Mouse (Mus musculus) liver, adult 2 months (tissue): ENCODE data around the gene Med29. TPM values are rescaled to one million over a fixed set of nuclear protein-coding genes. Genes with fewer than 3 reads are reported as not detected.
A peak's percentile ranks its signal among the peaks of the same experiment; 100 is the strongest.

Experiments
- DNase-seq: peaks from one replicate; pipeline ENCODE4 v3.0.0-alpha.2; 2011; ENCODE audit warnings: low read depth, low spot score; ENCODE audit errors: extremely low read depth
- H3K27ac ChIP-seq: fragments of 200-500 bp; replicated peaks from 2 replicates; pipeline ENCODE4 v1.5.1; 2012; ENCODE audit warnings: low read depth, mild to moderate bottlenecking, control low read depth, inconsistent platforms, low read length; ENCODE audit not compliant: insufficient read depth
- H3K27me3 ChIP-seq: fragments of 200-500 bp; 2 replicates; pipeline ENCODE4 v1.6.1; 2012; ENCODE audit warnings: mild to moderate bottlenecking, moderate library complexity, low read length, inconsistent platforms; ENCODE audit not compliant: control insufficient read depth, insufficient read depth
- H3K36me3 ChIP-seq: fragments of 200-500 bp; 2 replicates; pipeline ENCODE4 v1.6.1; 2012; ENCODE audit warnings: low read length, inconsistent platforms; ENCODE audit not compliant: control insufficient read depth, insufficient read depth
- H3K4me1 ChIP-seq: fragments of 200-500 bp; 2 replicates; pipeline ENCODE4 v1.6.1; 2011; ENCODE audit warnings: low read length; ENCODE audit not compliant: control insufficient read depth, insufficient read depth
- H3K4me3 ChIP-seq: fragments of 200-500 bp; 2 replicates; pipeline ENCODE4 v1.5.1; 2011; ENCODE audit warnings: low read depth, mild to moderate bottlenecking, control low read depth, low read length, moderate library complexity; ENCODE audit not compliant: insufficient read depth
- H3K79me2 ChIP-seq: fragments of 200-500 bp; 2 replicates; pipeline ENCODE4 v1.6.1; 2012; ENCODE audit warnings: inconsistent platforms, mild to moderate bottlenecking, low read length, moderate library complexity; ENCODE audit not compliant: control insufficient read depth, insufficient read depth
- H3K9ac ChIP-seq: fragments of 200-500 bp; 2 replicates; pipeline ENCODE4 v1.6.1; 2012; ENCODE audit warnings: low read depth, mild to moderate bottlenecking, control low read depth, inconsistent platforms, low read length
- CTCF ChIP-seq: fragments of 200-500 bp; IDR thresholded peaks from 2 replicates; pipeline ENCODE4 v1.5.1; 2011; ENCODE audit warnings: low read depth, low read length, control low read depth
- POLR2A ChIP-seq: fragments of 200-500 bp; IDR thresholded peaks from 2 replicates; pipeline ENCODE4 v1.6.1; 2011; ENCODE audit warnings: low read length, control low read depth; ENCODE audit not compliant: insufficient read depth; ENCODE audit errors: extremely low read depth
- WGBS: fragments of 180-500 bp; shearing (Covaris S2); methylation state at CpG from one replicate; pipeline ENCODE4 v1.1.7; 2018; 5-methylcytosine and 5-hydroxymethylcytosine counted together
- polyA plus RNA-seq: library from polyadenylated mRNA; depleted of rRNA; stranded (reverse); fragments of >200 nt; gene quantifications from 2 replicates; pipeline ENCODE4 v1.2.3, GENCODE M21; 2012
- total RNA-seq: library from RNA; depleted of rRNA; stranded (reverse); fragments of >200 nt; gene quantifications from 2 replicates; pipeline ENCODE4 v1.2.3, GENCODE M21; 2014

Gene Med29
- total and polyA plus RNA-seq, 2 experiments, result 13.4 to 49.2 TPM

GRCm38 (mm10) chr7:28354113-28354581 is 38.4 kb downstream of the Med29 start:
- H3K27ac ChIP-seq, result peak overlapping the region; percentile 41
- WGBS, result 84% methylated on average over 3 of the region's 3 CpGs
- H3K4me3 ChIP-seq, result no peak overlapping the region
- peaks cover 35% of the 10 kb centered on the region for H3K4me1 ChIP-seq
- peaks cover 11% of the 10 kb centered on the region; the same call in 1 of the 2 replicates for H3K79me2 ChIP-seq
- TF ChIP-seq CTCF (no peak), POLR2A (no peak)
- H3K27me3 ChIP-seq, result no peaks in the 10 kb centered on the region
- H3K9ac ChIP-seq, result no peak overlapping the region
- peaks cover 15% of the 10 kb centered on the region for H3K36me3 ChIP-seq
- DNase-seq, result no peak

- H3K27ac ChIP-seq, result peak overlapping the region; percentile 41; the same call in 1 of the 2 replicates
These were observed 39.2 kb downstream of the Med29 start for GRCm38 (mm10) chr7:28353267-28353666.

GRCm38 (mm10) chr7:28351676-28352191 is 40.8 kb downstream of the Med29 start:
- H3K4me3 ChIP-seq, result peak overlapping the region; percentile 83
- peaks cover 11% of the 10 kb centered on the region; the same call in 1 of the 2 replicates for H3K79me2 ChIP-seq
- H3K36me3 ChIP-seq, result peaks cover 15% of the 10 kb centered on the region
- H3K27me3 ChIP-seq, result no peaks in the 10 kb centered on the region
- no peak for DNase-seq
- 7% methylated on average over 4 of the region's 4 CpGs for WGBS
- no peak overlapping the region for H3K27ac ChIP-seq
- peak overlapping the region; percentile 55 for H3K9ac ChIP-seq
- H3K4me1 ChIP-seq, result peaks cover 26% of the 10 kb centered on the region
- TF ChIP-seq CTCF (no peak), POLR2A (no peak)

More at GRCm38 (mm10) chr7:28353267-28353666, 39.2 kb downstream of the Med29 start:
- peak; percentile 44; the same call in 1 of the 2 replicates for TF ChIP-seq CTCF
- TF ChIP-seq POLR2A, result no peak
- no peak overlapping the region for H3K4me3 ChIP-seq
- H3K36me3 ChIP-seq, result peaks cover 15% of the 10 kb centered on the region
- DNase-seq, result peak; percentile 96
- no peaks in the 10 kb centered on the region for H3K27me3 ChIP-seq
- no peak overlapping the region for H3K9ac ChIP-seq
- WGBS, result 25% methylated on average over 2 of the region's 2 CpGs
- H3K4me1 ChIP-seq, result peaks cover 31% of the 10 kb centered on the region
- peaks cover 11% of the 10 kb centered on the region; the same call in 1 of the 2 replicates for H3K79me2 ChIP-seq

- H3K27ac ChIP-seq, result peak within 1 kb of the TSS; percentile 85
- H3K36me3 ChIP-seq, result peaks cover 15% of the 10 kb centered on the region
- WGBS, result 1% methylated on average over 50 of the region's 50 CpGs
- peak; percentile 88 for DNase-seq
- TF ChIP-seq POLR2A, result peak; percentile 53; the same call in 1 of the 2 replicates
- no peak for TF ChIP-seq CTCF
- peak within 1 kb of the TSS; percentile 83 for H3K4me3 ChIP-seq
- peaks cover 31% of the 10 kb centered on the region for H3K4me1 ChIP-seq
- peaks cover 11% of the 10 kb centered on the region; the same call in 1 of the 2 replicates for H3K79me2 ChIP-seq
- H3K9ac ChIP-seq, result peak within 1 kb of the TSS; percentile 88
- H3K27me3 ChIP-seq, result no peaks in the 10 kb centered on the region
These were observed 42.2 kb downstream of the Med29 start, which contains the start of gene Rps16 for GRCm38 (mm10) chr7:28350155-28350883. Rps16 (plus strand) TSS chr7:28350652.

- 90% methylated on average over 7 of the region's 7 CpGs for WGBS
These were observed 43.9 kb downstream of the Med29 start for GRCm38 (mm10) chr7:28348601-28349000.

More at GRCm38 (mm10) chr7:28348601-28349000, 43.9 kb downstream of the Med29 start:
- DNase-seq, result no peak
- Histone ChIP-seq H3K79me2 (peaks cover 11% of the 10 kb centered on the region; the same call in 1 of the 2 replicates), H3K36me3 (peaks cover 11% of the 10 kb centered on the region), H3K27me3 (no peaks in the 10 kb centered on the region), H3K9ac (no peak overlapping the region), H3K27ac (no peak overlapping the region; the same call in 1 of the 2 replicates), H3K4me3 (no peak overlapping the region), H3K4me1 (peaks cover 28% of the 10 kb centered on the region)
- TF ChIP-seq CTCF (no peak), POLR2A (no peak)
